Mouse (Mus musculus): ENCODE results near the gene Abcf1. TPM values are rescaled to one million over a fixed set of nuclear protein-coding genes. Genes with fewer than 3 reads are reported as not detected.
"Not testable (repeated sequence)": the region's sequence is repeated elsewhere in the genome, so short reads cannot be mapped to it uniquely, and the experiment has no call there.

Abcf1 gene
- polyA plus RNA-seq, 1 experiment from 2014 or later, result 71.3 TPM

- H3K4me1 ChIP-seq (replicated peaks); H3K4me2 ChIP-seq; ATAC-seq (replicated peaks; ENCODE audit: insufficient number of reproducible peaks, insufficient read depth, low FRiP score, low read depth); H3K27ac ChIP-seq; H3K36me3 ChIP-seq; H3K4me3 ChIP-seq; H3K9ac ChIP-seq; H3K9me3 ChIP-seq (replicated peaks); H3K27me3 ChIP-seq: not testable (repeated sequence)
- WGBS, result 79% methylated on average over 14 of the region's 14 CpGs
Observed at GRCm38 (mm10) chr17:35935763-35936162, 33.8 kb downstream of the Abcf1 start.

GRCm38 (mm10) chr17:35932608-35933007 lies 37.0 kb downstream of the Abcf1 start:
- Histone ChIP-seq H3K4me3 (no peak overlapping the region), H3K9me3 (replicated peaks) (no peaks in the 10 kb centered on the region), H3K27me3 (no peaks in the 10 kb centered on the region), H3K4me2 (no peak overlapping the region), H3K4me1 (replicated peaks) (no peaks in the 10 kb centered on the region), H3K36me3 (peaks cover 38% of the 10 kb centered on the region), H3K27ac (no peak overlapping the region), H3K9ac (no peak overlapping the region)
- no peak for ATAC-seq (replicated peaks; ENCODE audit: insufficient number of reproducible peaks, insufficient read depth, low FRiP score, low read depth)
- WGBS, result 87% methylated on average over 4 of the region's 4 CpGs

- Histone ChIP-seq H3K9me3 (replicated peaks) (no peaks in the 10 kb centered on the region), H3K36me3 (peaks cover 55% of the 10 kb centered on the region), H3K4me2 (no peak overlapping the region), H3K27ac (no peak overlapping the region), H3K4me3 (no peak overlapping the region), H3K4me1 (replicated peaks) (no peaks in the 10 kb centered on the region), H3K27me3 (no peaks in the 10 kb centered on the region), H3K9ac (no peak overlapping the region)
- no peak for ATAC-seq (replicated peaks; ENCODE audit: insufficient number of reproducible peaks, insufficient read depth, low FRiP score, low read depth)
- 95% methylated on average over 12 of the region's 12 CpGs for WGBS
Observed at GRCm38 (mm10) chr17:35930627-35931026, 38.9 kb downstream of the Abcf1 start.

- no peak for ATAC-seq (replicated peaks; ENCODE audit: insufficient number of reproducible peaks, insufficient read depth, low FRiP score, low read depth)
- Histone ChIP-seq H3K27me3 (no peaks in the 10 kb centered on the region), H3K27ac (no peak overlapping the region), H3K4me3 (no peak overlapping the region), H3K4me1 (replicated peaks) (no peaks in the 10 kb centered on the region), H3K9me3 (replicated peaks) (no peaks in the 10 kb centered on the region), H3K4me2 (no peak overlapping the region), H3K9ac (no peak overlapping the region), H3K36me3 (peaks cover 66% of the 10 kb centered on the region)
- WGBS, result 91% methylated on average over 2 of the region's 2 CpGs
Observed at GRCm38 (mm10) chr17:35929534-35929933, 40.0 kb downstream of the Abcf1 start.

GRCm38 (mm10) chr17:35927471-35927870 lies 42.1 kb downstream of the Abcf1 start:
- H3K4me1 ChIP-seq (replicated peaks), result peaks cover 3% of the 10 kb centered on the region
- no peak overlapping the region for H3K4me2 ChIP-seq
- H3K9me3 ChIP-seq (replicated peaks), result no peaks in the 10 kb centered on the region
- no peak overlapping the region for H3K9ac ChIP-seq
- no peaks in the 10 kb centered on the region for H3K27me3 ChIP-seq
- WGBS, result 9% methylated on average over 1 of the region's 1 CpGs
- ATAC-seq (replicated peaks; ENCODE audit: insufficient number of reproducible peaks, insufficient read depth, low FRiP score, low read depth), result no peak
- no peak overlapping the region for H3K27ac ChIP-seq
- H3K4me3 ChIP-seq, result no peak overlapping the region
- H3K36me3 ChIP-seq, result peaks cover 72% of the 10 kb centered on the region

DNA sequence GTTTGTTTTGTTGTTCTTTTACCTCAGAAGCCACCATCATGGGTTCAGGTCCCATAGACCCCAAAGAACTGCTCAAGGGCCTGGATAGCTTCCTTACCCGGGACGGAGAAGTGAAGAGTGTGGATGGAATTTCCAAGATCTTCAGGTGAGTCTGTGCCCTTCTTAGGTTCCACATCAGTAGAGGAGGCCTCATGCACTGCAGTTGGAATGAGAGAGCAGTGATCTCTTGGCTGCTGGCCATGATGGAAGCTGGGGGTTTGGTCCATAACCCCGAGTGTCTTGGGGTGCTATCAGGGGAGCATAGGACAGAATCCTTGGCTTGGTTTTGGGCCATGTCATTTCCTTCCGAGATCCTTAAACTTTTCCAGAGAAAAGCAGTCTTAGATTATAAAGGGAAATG lies 46.3 kb downstream of the Abcf1 start:
- no peaks in the 10 kb centered on the region for H3K9me3 ChIP-seq (replicated peaks)
- no peak overlapping the region for H3K4me2 ChIP-seq
- H3K4me1 ChIP-seq (replicated peaks), result peaks cover 34% of the 10 kb centered on the region
- H3K4me3 ChIP-seq, result no peak overlapping the region
- H3K9ac ChIP-seq, result no peak overlapping the region
- peaks cover 43% of the 10 kb centered on the region for H3K36me3 ChIP-seq
- no peak for ATAC-seq (replicated peaks; ENCODE audit: insufficient number of reproducible peaks, insufficient read depth, low FRiP score, low read depth)
- no peaks in the 10 kb centered on the region for H3K27me3 ChIP-seq
- H3K27ac ChIP-seq, result no peak overlapping the region
- 75% methylated on average over 4 of the region's 4 CpGs for WGBS

DNA sequence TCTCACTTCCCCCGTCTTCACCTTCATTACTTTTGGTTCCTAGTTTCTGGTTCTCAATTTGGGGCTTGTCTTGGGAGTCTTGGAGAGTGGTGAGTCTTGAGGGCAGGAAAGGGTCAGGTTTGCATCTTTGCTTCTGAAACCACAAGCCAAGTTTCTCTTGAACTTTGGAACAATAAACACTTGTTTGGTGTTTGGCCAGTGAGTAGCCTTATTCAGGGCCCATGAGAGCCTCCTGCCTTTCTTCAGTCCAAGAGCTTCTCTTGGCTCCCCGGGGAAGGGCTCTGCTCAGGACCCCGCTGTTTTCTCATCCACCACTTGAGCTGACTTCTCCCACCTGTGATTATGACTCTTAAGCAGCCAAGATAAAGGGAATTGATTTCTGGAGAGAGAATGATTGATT lies 47.0 kb downstream of the Abcf1 start:
- Histone ChIP-seq H3K27me3 (no peaks in the 10 kb centered on the region), H3K4me2 (no peak overlapping the region), H3K9me3 (replicated peaks) (no peaks in the 10 kb centered on the region), H3K27ac (no peak overlapping the region), H3K4me1 (replicated peaks) (peaks cover 34% of the 10 kb centered on the region), H3K9ac (no peak overlapping the region), H3K4me3 (no peak overlapping the region), H3K36me3 (peaks cover 36% of the 10 kb centered on the region)
- WGBS, result 81% methylated on average over 3 of the region's 3 CpGs
- no peak for ATAC-seq (replicated peaks; ENCODE audit: insufficient number of reproducible peaks, insufficient read depth, low FRiP score, low read depth)

GRCm38 (mm10) chr17:35921710-35922109 lies 47.9 kb downstream of the Abcf1 start:
- Histone ChIP-seq H3K4me3 (no peak overlapping the region), H3K4me2 (no peak overlapping the region), H3K9ac (no peak overlapping the region), H3K4me1 (replicated peaks) (peaks cover 34% of the 10 kb centered on the region), H3K27me3 (no peaks in the 10 kb centered on the region), H3K36me3 (peaks cover 31% of the 10 kb centered on the region), H3K27ac (no peak overlapping the region), H3K9me3 (replicated peaks) (no peaks in the 10 kb centered on the region)
- no peak for ATAC-seq (replicated peaks; ENCODE audit: insufficient number of reproducible peaks, insufficient read depth, low FRiP score, low read depth)
- WGBS, result 70% methylated on average over 4 of the region's 4 CpGs

DNA sequence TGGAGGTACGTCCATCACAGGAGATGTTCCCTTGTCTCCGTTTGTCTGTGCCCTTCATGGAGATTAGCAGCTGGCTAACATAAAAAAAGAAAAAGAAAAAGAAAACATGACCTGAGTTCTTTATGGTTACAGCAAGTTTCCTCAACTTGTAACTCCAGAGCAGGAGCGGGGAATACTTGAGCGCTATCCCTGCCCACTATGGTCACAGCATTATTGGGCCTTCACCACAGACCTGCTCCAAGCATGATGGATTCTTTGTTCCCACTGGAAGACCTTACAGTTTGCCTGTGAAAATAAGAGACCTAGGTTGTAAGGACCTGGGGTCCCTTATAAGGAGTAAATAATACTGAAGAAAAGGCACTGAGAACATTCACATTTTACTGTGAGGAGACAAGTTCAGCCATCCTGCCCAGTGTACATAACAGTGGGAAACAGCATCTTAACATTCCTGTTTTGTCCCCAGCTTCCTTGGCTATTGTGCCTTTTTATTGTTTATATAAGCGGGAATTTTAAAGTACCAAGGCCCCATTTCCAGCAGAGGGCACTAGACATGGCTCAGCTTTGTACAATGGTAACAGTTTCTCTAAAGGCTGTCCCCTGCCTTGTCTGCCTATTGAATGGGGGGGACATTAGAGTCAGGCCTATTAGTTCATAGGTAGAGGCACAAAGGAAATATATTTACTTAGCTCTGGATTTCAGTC lies 48.5 kb downstream of the Abcf1 start:
- Histone ChIP-seq H3K9me3 (replicated peaks) (no peaks in the 10 kb centered on the region), H3K27me3 (no peaks in the 10 kb centered on the region), H3K4me3 (no peak overlapping the region), H3K4me1 (replicated peaks) (peaks cover 34% of the 10 kb centered on the region), H3K4me2 (no peak overlapping the region), H3K27ac (peak overlapping the region; percentile 97), H3K36me3 (peaks cover 24% of the 10 kb centered on the region), H3K9ac (no peak overlapping the region)
- no peak for ATAC-seq (replicated peaks; ENCODE audit: insufficient number of reproducible peaks, insufficient read depth, low FRiP score, low read depth)
- 74% methylated on average over 5 of the region's 5 CpGs for WGBS

DNA sequence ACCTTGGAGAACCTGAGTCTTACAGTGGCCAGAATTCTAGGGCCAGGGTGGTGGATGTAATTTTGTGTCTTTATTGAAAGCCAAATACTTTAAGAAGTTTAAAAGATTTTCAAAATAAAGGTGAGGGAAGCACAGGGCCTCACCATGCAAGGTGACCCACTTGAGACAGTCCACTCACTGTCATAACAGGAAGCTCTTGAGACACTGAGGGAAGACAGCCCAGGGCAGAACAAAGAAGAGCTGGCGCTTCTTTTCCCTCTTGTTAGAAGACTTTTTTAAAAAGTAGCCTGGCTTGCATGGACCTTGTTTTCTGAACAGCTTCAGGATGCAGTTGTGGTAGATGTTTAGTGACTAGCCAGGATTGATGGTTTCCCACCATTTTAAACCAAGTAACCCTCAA lies 49.2 kb downstream of the Abcf1 start:
- Histone ChIP-seq H3K9me3 (replicated peaks) (no peaks in the 10 kb centered on the region), H3K27ac (peak overlapping the region; percentile 97), H3K9ac (no peak overlapping the region), H3K36me3 (peaks cover 17% of the 10 kb centered on the region), H3K4me1 (replicated peaks) (peaks cover 37% of the 10 kb centered on the region), H3K27me3 (no peaks in the 10 kb centered on the region), H3K4me3 (0 out of 2 replicates have a peak overlapping the region, but pooled peaks have one; percentile 83), H3K4me2 (peak overlapping the region; percentile 8; the same call in 1 of the 2 replicates)
- WGBS, result 65% methylated on average over 1 of the region's 1 CpGs
- no peak for ATAC-seq (replicated peaks; ENCODE audit: insufficient number of reproducible peaks, insufficient read depth, low FRiP score, low read depth)

GRCm38 (mm10) chr17:35919864-35920301 lies 49.7 kb downstream of the Abcf1 start:
- Histone ChIP-seq H3K9me3 (replicated peaks) (no peaks in the 10 kb centered on the region), H3K4me1 (replicated peaks) (peaks cover 40% of the 10 kb centered on the region), H3K4me3 (peak overlapping the region; percentile 83), H3K4me2 (peak overlapping the region; percentile 78), H3K9ac (peak overlapping the region; percentile 58; the same call in 1 of the 2 replicates), H3K27me3 (no peaks in the 10 kb centered on the region), H3K27ac (peak overlapping the region; percentile 97), H3K36me3 (peaks cover 12% of the 10 kb centered on the region)
- WGBS, result 35% methylated on average over 6 of the region's 6 CpGs
- ATAC-seq (replicated peaks; ENCODE audit: insufficient number of reproducible peaks, insufficient read depth, low FRiP score, low read depth), result no peak
